Mouse (Mus musculus) neural tube, embryonic 15.5 days (tissue): ENCODE measurements around the gene Fam189b. TPM values are rescaled to one million over a fixed set of nuclear protein-coding genes. Genes with fewer than 3 reads are reported as not detected.

Experiments used
- ATAC-seq: fragments of 200-750 bp; cut with Nextera tagmentation; 2 replicates; pipeline ENCODE4 v1.8.0; 2017; ENCODE audit warnings: mild to moderate bottlenecking, moderate TSS enrichment, moderate library complexity; ENCODE audit not compliant: low FRiP score
- H3K27ac ChIP-seq: fragments of 300-500 bp; sonication (generic); replicated peaks from 2 replicates; pipeline ENCODE4 v1.5.1; 2015; ENCODE audit warnings: mild to moderate bottlenecking, inconsistent platforms
- H3K27me3 ChIP-seq: fragments of 300-500 bp; sonication (generic); replicated peaks from 2 replicates; pipeline ENCODE4 v1.6.1; 2015; ENCODE audit warnings: inconsistent platforms
- H3K36me3 ChIP-seq: fragments of 300-500 bp; sonication (generic); 2 replicates; pipeline ENCODE4 v1.6.1; 2015; ENCODE audit warnings: inconsistent platforms
- H3K4me1 ChIP-seq: fragments of 300-500 bp; sonication (generic); 2 replicates; pipeline ENCODE4 v1.6.1; 2015; ENCODE audit warnings: inconsistent platforms
- H3K4me2 ChIP-seq: fragments of 300-500 bp; sonication (generic); 2 replicates; pipeline ENCODE4 v1.6.1; 2015; ENCODE audit warnings: inconsistent platforms, mild to moderate bottlenecking, moderate library complexity
- H3K4me3 ChIP-seq: fragments of 300-500 bp; sonication (generic); replicated peaks from 2 replicates; pipeline ENCODE4 v1.5.1; 2015; ENCODE audit warnings: mild to moderate bottlenecking, inconsistent platforms
- H3K9ac ChIP-seq: fragments of 300-500 bp; sonication (generic); replicated peaks from 2 replicates; pipeline ENCODE4 v1.6.1; 2015; ENCODE audit warnings: mild to moderate bottlenecking, inconsistent platforms
- H3K9me3 ChIP-seq: fragments of 300-500 bp; sonication (generic); replicated peaks from 2 replicates; pipeline ENCODE4 v1.6.1; 2016; ENCODE audit warnings: inconsistent platforms
- WGBS: fragments of 180-500 bp; shearing (Covaris S2); methylation state at CpG from one replicate; pipeline ENCODE4 v1.1.7; 2015; ENCODE audit warnings: mixed read lengths; 5-methylcytosine and 5-hydroxymethylcytosine counted together
- polyA plus RNA-seq: library from polyadenylated mRNA; unstranded; fragments of >200 nt; fragmentation: Nextera tagmentation; extraction: Ambion mirVana; gene quantifications from 2 replicates; pipeline ENCODE4 v1.2.1, GENCODE M21; 2015

Gene Fam189b
- polyA plus RNA-seq, 1 experiment from 2014 or later = 41.4 TPM

GRCm38 (mm10) chr3:89175544-89175943 is 7.4 kb upstream of the Fam189b start:
- Histone ChIP-seq H3K4me1 (peaks cover 20% of the 10 kb centered on the region), H3K9me3 (no peaks in the 10 kb centered on the region), H3K27me3 (no peaks in the 10 kb centered on the region), H3K9ac (no peak overlapping the region), H3K27ac (no peak overlapping the region), H3K4me3 (no peak overlapping the region), H3K36me3 (peaks cover 76% of the 10 kb centered on the region), H3K4me2 (no peak overlapping the region)
- no peak for ATAC-seq
- 93% methylated on average over 10 of the region's 10 CpGs for WGBS

- Histone ChIP-seq H3K9me3 (no peaks in the 10 kb centered on the region), H3K36me3 (peaks cover 77% of the 10 kb centered on the region), H3K27me3 (no peaks in the 10 kb centered on the region), H3K4me2 (no peak overlapping the region), H3K4me3 (no peak overlapping the region), H3K4me1 (peaks cover 20% of the 10 kb centered on the region), H3K27ac (no peak overlapping the region), H3K9ac (no peak overlapping the region)
- ATAC-seq = no peak
- 80% methylated on average over 7 of the region's 7 CpGs for WGBS
Measured at GRCm38 (mm10) chr3:89176421-89176820, 6.5 kb upstream of the Fam189b start.

- Histone ChIP-seq H3K4me3 (peak within 1 kb of the TSS; percentile 76), H3K9me3 (no peaks in the 10 kb centered on the region), H3K9ac (peak within 1 kb of the TSS; percentile 77), H3K27ac (peak within 1 kb of the TSS; percentile 87), H3K27me3 (no peaks in the 10 kb centered on the region), H3K4me1 (peaks cover 21% of the 10 kb centered on the region), H3K36me3 (peaks cover 76% of the 10 kb centered on the region), H3K4me2 (peak within 1 kb of the TSS; percentile 90)
- WGBS = under 1% methylated on average over 43 of the region's 43 CpGs
- peak; percentile 95 for ATAC-seq
Measured at GRCm38 (mm10) chr3:89177242-89178106, 5.5 kb upstream of the Fam189b start, which contains the start of gene Scamp3. Gene Scamp3, plus strand, starts transcription at chr3:89177473.

GRCm38 (mm10) chr3:89178107-89178385 is 4.9 kb upstream of the Fam189b start:
- no peak for ATAC-seq
- peak overlapping the region; percentile 87 for H3K27ac ChIP-seq
- peaks cover 26% of the 10 kb centered on the region for H3K4me1 ChIP-seq
- H3K36me3 ChIP-seq = peaks cover 70% of the 10 kb centered on the region
- 7% methylated on average over 6 of the region's 6 CpGs for WGBS
- H3K27me3 ChIP-seq = no peaks in the 10 kb centered on the region
- peak overlapping the region; percentile 77 for H3K9ac ChIP-seq
- H3K4me2 ChIP-seq = peak overlapping the region; percentile 90
- H3K4me3 ChIP-seq = peak overlapping the region; percentile 76
- no peaks in the 10 kb centered on the region for H3K9me3 ChIP-seq

- no peak overlapping the region for H3K4me3 ChIP-seq
- H3K4me2 ChIP-seq = 0 out of 2 replicates have a peak overlapping the region, but pooled peaks have one; percentile 13
- 94% methylated on average over 11 of the region's 11 CpGs for WGBS
- H3K27me3 ChIP-seq = no peaks in the 10 kb centered on the region
- no peak overlapping the region for H3K27ac ChIP-seq
- H3K9me3 ChIP-seq = no peaks in the 10 kb centered on the region
- peaks cover 60% of the 10 kb centered on the region for H3K36me3 ChIP-seq
- H3K4me1 ChIP-seq = peaks cover 33% of the 10 kb centered on the region
- no peak for ATAC-seq
- H3K9ac ChIP-seq = 0 out of 2 replicates have a peak overlapping the region, but pooled peaks have one; percentile 77
Measured at GRCm38 (mm10) chr3:89179056-89179455, 3.9 kb upstream of the Fam189b start.

- Histone ChIP-seq H3K36me3 (peaks cover 35% of the 10 kb centered on the region), H3K4me3 (no peak overlapping the region), H3K27ac (peak overlapping the region; percentile 95; the same call in 1 of the 2 replicates), H3K9me3 (no peaks in the 10 kb centered on the region), H3K27me3 (no peaks in the 10 kb centered on the region), H3K4me1 (peaks cover 49% of the 10 kb centered on the region), H3K4me2 (no peak overlapping the region), H3K9ac (no peak overlapping the region)
- 95% methylated on average over 27 of the region's 27 CpGs for WGBS
- no peak for ATAC-seq
Measured at GRCm38 (mm10) chr3:89181749-89182500, 1.0 kb upstream of the Fam189b start.

GRCm38 (mm10) chr3:89182531-89183057 is 349 bp upstream of the Fam189b start:
- Histone ChIP-seq H3K4me1 (peaks cover 48% of the 10 kb centered on the region), H3K36me3 (peaks cover 41% of the 10 kb centered on the region), H3K27me3 (no peaks in the 10 kb centered on the region), H3K4me3 (peak overlapping the region; percentile 62), H3K27ac (peak overlapping the region; percentile 95), H3K9ac (no peak overlapping the region; the same call in 1 of the 2 replicates), H3K9me3 (no peaks in the 10 kb centered on the region), H3K4me2 (peak overlapping the region; percentile 97)
- ATAC-seq = peak; percentile 6
- 51% methylated on average over 7 of the region's 7 CpGs for WGBS

- Histone ChIP-seq H3K4me1 (peaks cover 37% of the 10 kb centered on the region), H3K27ac (peak overlapping the region; percentile 95), H3K27me3 (no peaks in the 10 kb centered on the region), H3K9me3 (no peaks in the 10 kb centered on the region), H3K4me3 (peak overlapping the region; percentile 62), H3K36me3 (peaks cover 53% of the 10 kb centered on the region), H3K4me2 (peak overlapping the region; percentile 97), H3K9ac (peak overlapping the region; percentile 94)
- WGBS = 58% methylated on average over 6 of the region's 6 CpGs
- no peak; the same call in 1 of the 2 replicates for ATAC-seq
Measured at GRCm38 (mm10) chr3:89183959-89184315, 994 bp downstream of the Fam189b start.

- Histone ChIP-seq H3K4me2 (no peak overlapping the region), H3K36me3 (peaks cover 22% of the 10 kb centered on the region), H3K27me3 (no peaks in the 10 kb centered on the region), H3K9me3 (no peaks in the 10 kb centered on the region), H3K27ac (no peak overlapping the region), H3K9ac (no peak overlapping the region), H3K4me1 (peaks cover 30% of the 10 kb centered on the region), H3K4me3 (no peak overlapping the region)
- ATAC-seq = no peak
- 50% methylated on average over 23 of the region's 23 CpGs for WGBS
Measured at GRCm38 (mm10) chr3:89187197-89187596, 4.3 kb downstream of the Fam189b start.

GRCm38 (mm10) chr3:89187690-89188477 is 4.9 kb downstream of the Fam189b start:
- 73% methylated on average over 18 of the region's 18 CpGs for WGBS
- H3K27me3 ChIP-seq = no peaks in the 10 kb centered on the region
- H3K4me2 ChIP-seq = no peak overlapping the region
- H3K4me1 ChIP-seq = peaks cover 25% of the 10 kb centered on the region
- peaks cover 20% of the 10 kb centered on the region for H3K36me3 ChIP-seq
- H3K4me3 ChIP-seq = no peak overlapping the region
- ATAC-seq = no peak
- no peak overlapping the region for H3K27ac ChIP-seq
- no peak overlapping the region for H3K9ac ChIP-seq
- no peaks in the 10 kb centered on the region for H3K9me3 ChIP-seq

- H3K9me3 ChIP-seq = no peaks in the 10 kb centered on the region
- no peak overlapping the region for H3K4me3 ChIP-seq
- H3K36me3 ChIP-seq = peaks cover 20% of the 10 kb centered on the region
- H3K4me1 ChIP-seq = peaks cover 22% of the 10 kb centered on the region
- H3K4me2 ChIP-seq = no peak overlapping the region
- no peak overlapping the region for H3K27ac ChIP-seq
- H3K9ac ChIP-seq = no peak overlapping the region
- no peaks in the 10 kb centered on the region for H3K27me3 ChIP-seq
- 74% methylated on average over 12 of the region's 12 CpGs for WGBS
- ATAC-seq = no peak
Measured at GRCm38 (mm10) chr3:89188478-89188875, 5.5 kb downstream of the Fam189b start.
